Mouse (Mus musculus): Measurements from ENCODE around the gene Slc35a5. TPM values are rescaled to one million over a fixed set of nuclear protein-coding genes. Genes with fewer than 3 reads are reported as not detected.

Slc35a5 gene
- 21.9 and 28.7 TPM in 2 replicates for polyA plus RNA-seq (2015; fragmentation: Nextera tagmentation; extraction: Ambion mirVana)

DNA sequence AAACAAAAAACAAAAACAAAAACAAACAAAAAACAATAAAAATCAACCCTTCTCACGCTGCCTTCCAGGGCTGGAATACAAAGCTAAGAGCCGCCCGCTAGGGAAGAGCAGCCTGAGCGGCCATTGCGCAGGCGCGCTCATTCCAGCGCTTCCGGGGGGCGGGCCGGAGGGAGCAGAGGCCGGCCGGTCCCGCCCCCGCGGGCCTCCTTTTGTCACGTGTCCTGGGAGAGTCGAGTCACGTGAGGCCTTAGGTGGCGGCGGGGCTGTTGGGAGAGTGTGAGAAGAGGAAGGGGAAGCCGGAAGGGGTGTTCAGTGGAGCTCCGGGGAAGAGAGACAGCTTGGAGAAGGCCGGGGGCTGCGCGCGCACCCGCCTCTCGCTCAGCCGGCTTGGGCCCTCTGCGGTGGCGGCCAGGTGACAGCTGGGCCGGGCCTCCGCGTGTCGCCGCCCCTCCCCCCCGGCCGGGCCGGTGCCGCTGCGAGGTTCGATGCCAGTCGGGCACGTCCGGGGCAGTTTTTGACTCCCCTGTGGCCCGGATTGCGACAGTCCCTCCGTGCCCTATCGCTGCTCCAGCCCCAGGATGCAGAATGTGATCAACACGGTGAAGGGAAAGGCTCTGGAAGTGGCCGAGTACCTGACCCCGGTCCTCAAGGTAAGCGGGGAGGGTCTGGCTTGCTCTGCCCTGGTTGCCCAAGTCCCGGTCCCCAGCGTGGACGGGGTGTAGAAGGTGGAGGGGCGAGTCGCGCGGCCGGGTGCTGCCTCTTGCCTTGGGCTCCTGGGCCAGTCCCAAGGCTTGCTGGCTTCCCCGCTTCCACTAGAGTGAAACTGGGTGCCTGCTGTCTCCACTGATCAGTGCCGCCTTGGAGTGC lies at the start of gene Slc35a5, which contains the start of gene Atg3:
Slc35a5 (minus strand) TSS at position 185 of the 867 bp plus-strand sequence.
Atg3 (plus strand) TSS at position 264 of the 867 bp plus-strand sequence.
- H3K36me3 ChIP-seq (ENCODE audit: insufficient read depth, low read length), result no peaks in the 10 kb centered on the region
- WGBS, result under 1% methylated on average over 57 of the region's 64 CpGs
- H3K4me1 ChIP-seq (ENCODE audit: insufficient read depth, low read depth, low read length), result peaks cover 11% of the 10 kb centered on the region; the same call in 1 of the 2 replicates
- DNase-seq (ENCODE audit: low spot score), result peak; percentile 100
- no peaks in the 10 kb centered on the region for H3K9me3 ChIP-seq (ENCODE audit: low read length)
- H3K4me2 ChIP-seq (replicated peaks; ENCODE audit: low read depth, low read length), result peak within 1 kb of the TSS; percentile 80
- H3K27me3 ChIP-seq (replicated peaks; ENCODE audit: insufficient read depth, low read length), result no peaks in the 10 kb centered on the region
- ATAC-seq, result peak; percentile 96
- TF ChIP-seq EP300 (IDR thresholded peaks at IDR 0.05) (peak; percentile 67; the same call in 1 of the 2 replicates), CTCF (IDR thresholded peaks at IDR 0.05) (no peak)
- H3K27ac ChIP-seq (ENCODE audit: low read length), result peak within 1 kb of the TSS; percentile 95
- H3K9ac ChIP-seq (replicated peaks; ENCODE audit: low read depth), result peak within 1 kb of the TSS; percentile 89
- H3K4me3 ChIP-seq (ENCODE audit: low read depth, low read length), result peak within 1 kb of the TSS; percentile 92

- Histone ChIP-seq H3K9ac (replicated peaks; ENCODE audit: low read depth) (no peak overlapping the region), H3K27ac (ENCODE audit: low read length) (no peak overlapping the region), H3K4me2 (replicated peaks; ENCODE audit: low read depth, low read length) (no peak overlapping the region), H3K27me3 (replicated peaks; ENCODE audit: insufficient read depth, low read length) (no peaks in the 10 kb centered on the region), H3K4me1 (ENCODE audit: insufficient read depth, low read depth, low read length) (no peaks in the 10 kb centered on the region), H3K4me3 (ENCODE audit: low read depth, low read length) (no peak overlapping the region), H3K9me3 (ENCODE audit: low read length) (no peaks in the 10 kb centered on the region), H3K36me3 (ENCODE audit: insufficient read depth, low read length) (no peaks in the 10 kb centered on the region)
- TF ChIP-seq CTCF (IDR thresholded peaks at IDR 0.05) (no peak), EP300 (IDR thresholded peaks at IDR 0.05) (no peak)
- DNase-seq (ENCODE audit: low spot score) (no peak), ATAC-seq (no peak)
- 63% methylated on average over 12 of the region's 12 CpGs for WGBS
These were observed 46.6 kb upstream of the Slc35a5 start for GRCm38 (mm10) chr16:45204859-45205670.

GRCm38 (mm10) chr16:45204438-45204837 lies 45.9 kb upstream of the Slc35a5 start:
- Histone ChIP-seq H3K4me1 (ENCODE audit: insufficient read depth, low read depth, low read length) (no peaks in the 10 kb centered on the region), H3K9me3 (ENCODE audit: low read length) (no peaks in the 10 kb centered on the region), H3K27me3 (replicated peaks; ENCODE audit: insufficient read depth, low read length) (no peaks in the 10 kb centered on the region), H3K9ac (replicated peaks; ENCODE audit: low read depth) (no peak overlapping the region), H3K36me3 (ENCODE audit: insufficient read depth, low read length) (no peaks in the 10 kb centered on the region), H3K27ac (ENCODE audit: low read length) (no peak overlapping the region), H3K4me3 (ENCODE audit: low read depth, low read length) (no peak overlapping the region), H3K4me2 (replicated peaks; ENCODE audit: low read depth, low read length) (no peak overlapping the region)
- ATAC-seq (no peak), DNase-seq (ENCODE audit: low spot score) (no peak)
- TF ChIP-seq CTCF (IDR thresholded peaks at IDR 0.05) (no peak), EP300 (IDR thresholded peaks at IDR 0.05) (no peak)
- 64% methylated on average over 4 of the region's 4 CpGs for WGBS

DNA sequence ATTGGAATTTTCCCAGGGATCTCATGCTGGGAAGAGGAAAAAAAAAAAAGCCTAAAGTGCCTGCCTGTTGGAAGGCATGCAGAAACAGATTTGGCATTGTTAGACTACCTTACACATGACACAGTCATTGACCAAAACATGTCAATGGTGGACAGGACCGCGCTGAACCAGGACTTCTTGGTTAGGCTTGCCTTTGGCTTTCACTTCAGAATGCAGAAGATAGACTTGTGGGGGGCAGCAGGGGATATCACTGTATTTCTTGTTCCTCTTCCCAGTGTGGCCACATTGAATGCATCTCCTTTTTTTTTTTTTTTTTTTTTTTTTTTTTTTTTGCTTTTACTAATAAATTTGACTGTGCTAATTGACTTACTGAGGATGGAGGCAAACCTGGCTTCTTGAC lies 42.9 kb upstream of the Slc35a5 start:
- Histone ChIP-seq H3K27me3 (replicated peaks; ENCODE audit: insufficient read depth, low read length) (no peaks in the 10 kb centered on the region), H3K9ac (replicated peaks; ENCODE audit: low read depth) (no peak overlapping the region), H3K36me3 (ENCODE audit: insufficient read depth, low read length) (no peaks in the 10 kb centered on the region), H3K4me1 (ENCODE audit: insufficient read depth, low read depth, low read length) (no peaks in the 10 kb centered on the region), H3K4me3 (ENCODE audit: low read depth, low read length) (no peak overlapping the region), H3K4me2 (replicated peaks; ENCODE audit: low read depth, low read length) (no peak overlapping the region), H3K9me3 (ENCODE audit: low read length) (no peaks in the 10 kb centered on the region), H3K27ac (ENCODE audit: low read length) (no peak overlapping the region)
- TF ChIP-seq CTCF (IDR thresholded peaks at IDR 0.05), result no peak
- TF ChIP-seq EP300 (IDR thresholded peaks at IDR 0.05), result no peak
- WGBS, result 92% methylated on average over 2 of the region's 2 CpGs
- DNase-seq (ENCODE audit: low spot score), result no peak
- no peak for ATAC-seq

DNA sequence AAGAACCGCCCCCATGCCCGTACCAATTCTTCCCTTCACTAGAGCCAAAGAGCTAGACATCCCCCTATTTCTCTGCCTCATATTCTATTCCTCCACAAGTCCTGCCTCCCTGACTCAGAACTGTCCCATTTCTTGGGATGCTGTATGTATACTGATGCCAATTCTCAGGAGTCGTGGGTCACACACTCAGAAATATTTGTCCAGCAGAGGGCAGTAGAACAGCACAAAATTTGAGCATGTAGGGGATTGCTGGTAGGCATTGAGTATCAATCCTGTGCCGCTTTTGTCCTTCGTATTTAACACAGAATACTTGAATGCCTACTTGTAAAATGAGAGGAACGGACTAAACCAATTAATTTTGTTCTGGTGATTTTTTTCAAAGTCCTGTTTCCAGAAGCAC lies 38.3 kb upstream of the Slc35a5 start:
- Histone ChIP-seq H3K4me3 (ENCODE audit: low read depth, low read length) (no peak overlapping the region), H3K9me3 (ENCODE audit: low read length) (no peaks in the 10 kb centered on the region), H3K27me3 (replicated peaks; ENCODE audit: insufficient read depth, low read length) (no peaks in the 10 kb centered on the region), H3K4me1 (ENCODE audit: insufficient read depth, low read depth, low read length) (no peaks in the 10 kb centered on the region), H3K27ac (ENCODE audit: low read length) (no peak overlapping the region), H3K4me2 (replicated peaks; ENCODE audit: low read depth, low read length) (no peak overlapping the region), H3K36me3 (ENCODE audit: insufficient read depth, low read length) (no peaks in the 10 kb centered on the region), H3K9ac (replicated peaks; ENCODE audit: low read depth) (no peak overlapping the region)
- 27% methylated on average over 6 of the region's 6 CpGs for WGBS
- peak; percentile 56; the same call in 1 of the 2 replicates for ATAC-seq
- TF ChIP-seq EP300 (IDR thresholded peaks at IDR 0.05), result no peak
- TF ChIP-seq CTCF (IDR thresholded peaks at IDR 0.05), result peak; percentile 91
- DNase-seq (ENCODE audit: low spot score), result peak; percentile 84

- DNase-seq (ENCODE audit: low spot score), result peak; percentile 81
These were observed 34.1 kb upstream of the Slc35a5 start for GRCm38 (mm10) chr16:45192613-45193012.

More at GRCm38 (mm10) chr16:45192613-45193012, 34.1 kb upstream of the Slc35a5 start:
- peaks cover 5% of the 10 kb centered on the region; the same call in 1 of the 2 replicates for H3K36me3 ChIP-seq (ENCODE audit: insufficient read depth, low read length)
- H3K27ac ChIP-seq (ENCODE audit: low read length), result no peak overlapping the region
- no peak overlapping the region for H3K4me2 ChIP-seq (replicated peaks; ENCODE audit: low read depth, low read length)
- 0% methylated on average over 1 of the region's 1 CpGs for WGBS
- no peaks in the 10 kb centered on the region for H3K9me3 ChIP-seq (ENCODE audit: low read length)
- TF ChIP-seq EP300 (IDR thresholded peaks at IDR 0.05), result no peak
- TF ChIP-seq CTCF (IDR thresholded peaks at IDR 0.05), result peak; percentile 94
- no peaks in the 10 kb centered on the region for H3K27me3 ChIP-seq (replicated peaks; ENCODE audit: insufficient read depth, low read length)
- no peak overlapping the region for H3K9ac ChIP-seq (replicated peaks; ENCODE audit: low read depth)
- H3K4me3 ChIP-seq (ENCODE audit: low read depth, low read length), result no peak overlapping the region
- ATAC-seq, result peak; percentile 35; the same call in 1 of the 2 replicates
- no peaks in the 10 kb centered on the region for H3K4me1 ChIP-seq (ENCODE audit: insufficient read depth, low read depth, low read length)

All from lung, postnatal 0 days (tissue).